Mouse (Mus musculus): ENCODE measurements around the gene Mrps10.

DNA sequence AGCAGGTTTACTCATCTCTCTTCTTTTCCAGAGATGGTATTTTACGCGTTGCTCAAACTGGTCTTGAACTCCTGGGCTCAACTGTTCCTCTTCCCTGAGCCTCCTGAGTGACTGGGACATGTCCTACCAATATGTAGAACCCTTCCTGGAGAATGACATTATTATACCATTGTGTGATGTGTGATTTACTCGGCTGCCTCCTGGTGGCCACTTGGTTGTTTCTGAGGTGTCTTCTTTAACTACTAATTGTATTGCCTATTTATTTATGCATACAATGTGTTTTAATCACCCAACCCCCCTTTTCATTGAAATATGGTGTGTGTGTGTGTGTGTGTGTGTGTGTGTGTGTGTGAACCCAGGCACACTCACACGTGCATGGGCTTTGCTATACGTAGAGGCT is 62.1 kb downstream of the Mrps10 start:
- TF ChIP-seq CTCF (IDR thresholded peaks at IDR 0.05; ENCODE audit: low read depth, low read length) (no peak), POLR2A (IDR thresholded peaks at IDR 0.05; ENCODE audit: insufficient read depth, low read length) (no peak), EP300 (IDR thresholded peaks at IDR 0.05; ENCODE audit: insufficient read depth, low read depth, low read length) (no peak)

All from ES-Bruce4 (cell line).